Mouse (Mus musculus): ENCODE data around the gene Tmem72. TPM values are rescaled to one million over a fixed set of nuclear protein-coding genes. Genes with fewer than 3 reads are reported as not detected.

Tmem72 gene
- polyA plus RNA-seq, 1 experiment from 2014 or later: 0.14 TPM

Small RNA genes lying within 50 kb of the gene (microRNA-seq; reads per million reads assigned to microRNA genes)
- not detected for gene Mir7043

Other genes starting within 250 kb of the Tmem72 start
- not detected in 2 replicates for gene Olfr211, start 227.8 kb downstream of the Tmem72 start, polyA plus RNA-seq (2015; fragmentation: Nextera tagmentation; extraction: Ambion mirVana)
- not detected in 2 replicates for gene Olfr212, start 210.4 kb downstream of the Tmem72 start, polyA plus RNA-seq (2015; fragmentation: Nextera tagmentation; extraction: Ambion mirVana)
- not detected in 2 replicates for gene Olfr213, start 178.5 kb downstream of the Tmem72 start, polyA plus RNA-seq (2015; fragmentation: Nextera tagmentation; extraction: Ambion mirVana)
- 0.44 and 0.78 TPM in 2 replicates for gene Gm5580, start 165.8 kb downstream of the Tmem72 start, polyA plus RNA-seq (2015; fragmentation: Nextera tagmentation; extraction: Ambion mirVana)
- not detected in 2 replicates for gene Olfr214, start 162.7 kb downstream of the Tmem72 start, polyA plus RNA-seq (2015; fragmentation: Nextera tagmentation; extraction: Ambion mirVana)
- not detected in 2 replicates for gene Olfr215, start 132.7 kb downstream of the Tmem72 start, polyA plus RNA-seq (2015; fragmentation: Nextera tagmentation; extraction: Ambion mirVana)
- gene Zfp422, start 87.9 kb downstream of the Tmem72 start, polyA plus RNA-seq (2015; fragmentation: Nextera tagmentation; extraction: Ambion mirVana): 138 and 143 TPM in 2 replicates
- gene Depp1, start 66.3 kb downstream of the Tmem72 start, polyA plus RNA-seq (2015; fragmentation: Nextera tagmentation; extraction: Ambion mirVana): 38.3 and 47.2 TPM in 2 replicates
- gene Rassf4, start 43.0 kb downstream of the Tmem72 start, polyA plus RNA-seq (2015; fragmentation: Nextera tagmentation; extraction: Ambion mirVana): 11.2 and 12.4 TPM in 2 replicates